In genomic region chr12:80315321-80315720, GRCm38 (mm10) we compare ENCODE assay signal across 24 mouse cellular contexts.
"Had no signal": no experiment of that assay in that cellular context is flagged by ENCODE, and none has a peak within 500 bp of the region (broad histone marks: within the 10 kb centered on the region; RNA-seq: fewer than 3 reads in every experiment).

No protein-coding gene starts in this region.

- H3K9ac ChIP-seq: heart, embryonic 12.5 days; hindbrain, embryonic 13.5 days; hindbrain, embryonic 15.5 days; intestine, embryonic 15.5 days; limb, embryonic 13.5 days; limb, embryonic 15.5 days; liver, embryonic 14.5 days had no signal

- H3K9me3 ChIP-seq: heart, embryonic 10.5 days; heart, embryonic 12.5 days; hindbrain, embryonic 13.5 days; hindbrain, embryonic 15.5 days; intestine, embryonic 15.5 days; limb, embryonic 13.5 days; limb, embryonic 15.5 days had no signal

- H3K4me2 ChIP-seq: heart, embryonic 12.5 days; hindbrain, embryonic 13.5 days; hindbrain, embryonic 15.5 days; intestine, embryonic 15.5 days; limb, embryonic 13.5 days; limb, embryonic 15.5 days had no signal

- H3K27ac ChIP-seq: heart, adult 2 months; heart, embryonic 10.5 days; hindbrain, embryonic 13.5 days; hindbrain, embryonic 15.5 days; intestine, embryonic 15.5 days; limb, embryonic 13.5 days; limb, embryonic 15.5 days; liver, embryonic 14.5 days had no signal

- H3K27me3 ChIP-seq: heart, embryonic 12.5 days; hindbrain, embryonic 13.5 days; hindbrain, embryonic 15.5 days; intestine, embryonic 15.5 days; limb, embryonic 13.5 days; limb, embryonic 15.5 days had no signal

- H3K4me1 ChIP-seq: hindbrain, embryonic 13.5 days; hindbrain, embryonic 15.5 days had no signal

- H3K4me3 ChIP-seq: heart, adult 2 months; heart, embryonic 10.5 days; heart, embryonic 12.5 days; hindbrain, embryonic 13.5 days; hindbrain, embryonic 15.5 days; intestine, embryonic 15.5 days; limb, embryonic 13.5 days; limb, embryonic 15.5 days had no signal

- DNase-seq: gastrocnemius, postnatal 14 days; gastrocnemius, postnatal 36 days; heart, adult 11 months; heart, adult 2 months; heart, postnatal 14 days; heart, postnatal 36 days; kidney, adult 18-20 months; kidney, adult 8-10 months; kidney, postnatal 10 days; kidney, postnatal 25 days; kidney, postnatal 4 days; layer of hippocampus, adult 9-11 months; layer of hippocampus, postnatal 36 days; left cerebral cortex, postnatal 4 days had no signal

- ATAC-seq: inflammation-experienced regulatory T-cells, adult 6 months; intestine, embryonic 15.5 days; intestine, postnatal 0 days had no signal

- H3K36me3 ChIP-seq: heart, embryonic 10.5 days; heart, embryonic 12.5 days; hindbrain, embryonic 13.5 days; hindbrain, embryonic 15.5 days; intestine, embryonic 15.5 days; limb, embryonic 13.5 days; limb, embryonic 15.5 days had no signal
